Mouse (Mus musculus): ENCODE data around the gene Akr1d1. TPM values are rescaled to one million over a fixed set of nuclear protein-coding genes. Genes with fewer than 3 reads are reported as not detected.
A peak's percentile ranks its signal among the peaks of the same experiment; 100 is the strongest.

Gene Akr1d1
- polyA plus RNA-seq, 1 experiment: not detected

GRCm38 (mm10) chr6:37580476-37580875, 50.5 kb downstream of the Akr1d1 start:
- Histone ChIP-seq H3K4me1 (replicated peaks; ENCODE audit: control insufficient read depth, insufficient read depth, low read length) (no peaks in the 10 kb centered on the region), H3K27me3 (ENCODE audit: control insufficient read depth, insufficient read depth, low read length) (no peaks in the 10 kb centered on the region), H3K27ac (ENCODE audit: control insufficient read depth, insufficient read depth, low read length) (no peak overlapping the region), H3K4me3 (ENCODE audit: control insufficient read depth, insufficient read depth, low read length) (no peak overlapping the region), H3K36me3 (ENCODE audit: control insufficient read depth, insufficient read depth, low read length) (no peaks in the 10 kb centered on the region)
- WGBS: 87% methylated on average over 5 of the region's 5 CpGs
- DNase-seq: no peak
- TF ChIP-seq POLR2A (IDR thresholded peaks at IDR 0.05; ENCODE audit: control insufficient read depth, extremely low read depth, insufficient read depth, low read length, poor library complexity) (no peak), CTCF (IDR thresholded peaks at IDR 0.05; ENCODE audit: borderline replicate concordance, control insufficient read depth, extremely low read depth, insufficient read depth, low read length, poor library complexity) (no peak)

DNA sequence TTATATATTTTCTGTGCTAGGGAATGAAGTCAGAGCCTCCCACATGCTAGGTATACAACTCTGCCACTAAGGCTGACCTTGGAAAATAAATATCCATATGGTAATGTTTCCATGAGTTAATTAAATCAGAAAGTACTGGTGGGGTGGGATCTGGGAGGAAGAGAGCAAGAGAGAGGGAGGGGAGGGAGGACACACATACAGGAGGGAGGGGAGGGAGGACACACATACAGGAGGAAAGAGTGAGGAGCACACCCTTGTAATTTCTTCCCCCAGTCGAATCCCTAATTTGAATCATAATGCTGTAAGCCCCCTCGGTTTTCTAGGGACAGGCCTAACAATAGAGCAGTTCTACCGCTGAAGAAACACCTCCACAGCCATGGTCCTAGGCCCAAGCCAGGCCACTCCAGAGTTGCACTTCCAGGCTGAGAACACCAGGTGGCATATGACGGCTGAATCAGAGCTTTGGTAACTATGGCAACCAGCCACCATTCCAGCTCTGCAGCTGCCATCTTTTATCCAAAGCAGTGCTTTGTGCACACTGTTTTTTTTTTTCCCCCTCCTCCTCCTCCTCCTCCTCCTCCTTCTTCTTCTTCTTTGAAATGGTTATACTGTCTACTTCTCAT, 59.5 kb downstream of the Akr1d1 start:
- peak; percentile 68; the same call in 1 of the 2 replicates for TF ChIP-seq CTCF (IDR thresholded peaks at IDR 0.05; ENCODE audit: borderline replicate concordance, control insufficient read depth, extremely low read depth, insufficient read depth, low read length, poor library complexity)
- TF ChIP-seq POLR2A (IDR thresholded peaks at IDR 0.05; ENCODE audit: control insufficient read depth, extremely low read depth, insufficient read depth, low read length, poor library complexity): no peak
- no peaks in the 10 kb centered on the region for H3K27me3 ChIP-seq (ENCODE audit: control insufficient read depth, insufficient read depth, low read length)
- H3K4me3 ChIP-seq (ENCODE audit: control insufficient read depth, insufficient read depth, low read length): no peak overlapping the region
- WGBS: 56% methylated on average over 4 of the region's 4 CpGs
- no peaks in the 10 kb centered on the region for H3K36me3 ChIP-seq (ENCODE audit: control insufficient read depth, insufficient read depth, low read length)
- H3K4me1 ChIP-seq (replicated peaks; ENCODE audit: control insufficient read depth, insufficient read depth, low read length): peaks cover 6% of the 10 kb centered on the region; the same call in 1 of the 2 replicates
- DNase-seq: peak; percentile 74
- no peak overlapping the region for H3K27ac ChIP-seq (ENCODE audit: control insufficient read depth, insufficient read depth, low read length)

GRCm38 (mm10) chr6:37590800-37591199, 60.8 kb downstream of the Akr1d1 start:
- TF ChIP-seq POLR2A (IDR thresholded peaks at IDR 0.05; ENCODE audit: control insufficient read depth, extremely low read depth, insufficient read depth, low read length, poor library complexity) (no peak), CTCF (IDR thresholded peaks at IDR 0.05; ENCODE audit: borderline replicate concordance, control insufficient read depth, extremely low read depth, insufficient read depth, low read length, poor library complexity) (no peak)
- WGBS: 94% methylated on average over 6 of the region's 6 CpGs
- DNase-seq: no peak
- Histone ChIP-seq H3K4me3 (ENCODE audit: control insufficient read depth, insufficient read depth, low read length) (no peak overlapping the region), H3K27ac (ENCODE audit: control insufficient read depth, insufficient read depth, low read length) (no peak overlapping the region), H3K27me3 (ENCODE audit: control insufficient read depth, insufficient read depth, low read length) (no peaks in the 10 kb centered on the region), H3K36me3 (ENCODE audit: control insufficient read depth, insufficient read depth, low read length) (no peaks in the 10 kb centered on the region), H3K4me1 (replicated peaks; ENCODE audit: control insufficient read depth, insufficient read depth, low read length) (peaks cover 6% of the 10 kb centered on the region; the same call in 1 of the 2 replicates)

- peak; percentile 77 for DNase-seq
- no peaks in the 10 kb centered on the region for H3K36me3 ChIP-seq (ENCODE audit: control insufficient read depth, insufficient read depth, low read length)
- H3K27me3 ChIP-seq (ENCODE audit: control insufficient read depth, insufficient read depth, low read length): no peaks in the 10 kb centered on the region
- TF ChIP-seq POLR2A (IDR thresholded peaks at IDR 0.05; ENCODE audit: control insufficient read depth, extremely low read depth, insufficient read depth, low read length, poor library complexity): no peak
- no peak for TF ChIP-seq CTCF (IDR thresholded peaks at IDR 0.05; ENCODE audit: borderline replicate concordance, control insufficient read depth, extremely low read depth, insufficient read depth, low read length, poor library complexity)
- 75% methylated on average over 19 of the region's 19 CpGs for WGBS
- H3K27ac ChIP-seq (ENCODE audit: control insufficient read depth, insufficient read depth, low read length): peak overlapping the region; percentile 37; the same call in 1 of the 2 replicates
- H3K4me1 ChIP-seq (replicated peaks; ENCODE audit: control insufficient read depth, insufficient read depth, low read length): peaks cover 6% of the 10 kb centered on the region; the same call in 1 of the 2 replicates
- no peak overlapping the region for H3K4me3 ChIP-seq (ENCODE audit: control insufficient read depth, insufficient read depth, low read length)
These were observed 62.4 kb downstream of the Akr1d1 start for GRCm38 (mm10) chr6:37592101-37593032.

DNA sequence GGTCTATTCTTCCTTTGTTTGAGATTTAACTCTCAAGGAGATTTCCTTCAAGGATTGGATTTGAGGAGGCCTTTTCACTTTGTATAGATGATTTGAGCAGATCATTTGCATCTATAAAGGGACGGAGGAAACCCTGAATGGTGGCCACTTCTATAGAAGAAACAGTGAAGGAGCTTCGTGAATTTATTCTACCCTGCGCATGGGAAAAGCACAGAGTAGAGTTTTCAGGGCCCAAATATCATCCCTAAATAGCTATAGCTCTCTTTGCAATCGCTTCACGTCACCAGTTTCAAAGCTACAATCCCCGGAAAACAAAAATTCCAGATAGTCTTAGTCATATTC, 63.0 kb downstream of the Akr1d1 start:
- 99% methylated on average over 6 of the region's 6 CpGs for WGBS
- DNase-seq: no peak
- H3K27ac ChIP-seq (ENCODE audit: control insufficient read depth, insufficient read depth, low read length): no peak overlapping the region
- H3K4me1 ChIP-seq (replicated peaks; ENCODE audit: control insufficient read depth, insufficient read depth, low read length): peaks cover 6% of the 10 kb centered on the region; the same call in 1 of the 2 replicates
- no peaks in the 10 kb centered on the region for H3K27me3 ChIP-seq (ENCODE audit: control insufficient read depth, insufficient read depth, low read length)
- no peak for TF ChIP-seq CTCF (IDR thresholded peaks at IDR 0.05; ENCODE audit: borderline replicate concordance, control insufficient read depth, extremely low read depth, insufficient read depth, low read length, poor library complexity)
- TF ChIP-seq POLR2A (IDR thresholded peaks at IDR 0.05; ENCODE audit: control insufficient read depth, extremely low read depth, insufficient read depth, low read length, poor library complexity): no peak
- H3K4me3 ChIP-seq (ENCODE audit: control insufficient read depth, insufficient read depth, low read length): no peak overlapping the region
- no peaks in the 10 kb centered on the region for H3K36me3 ChIP-seq (ENCODE audit: control insufficient read depth, insufficient read depth, low read length)

GRCm38 (mm10) chr6:37593551-37594089, 63.6 kb downstream of the Akr1d1 start:
- peaks cover 6% of the 10 kb centered on the region; the same call in 1 of the 2 replicates for H3K4me1 ChIP-seq (replicated peaks; ENCODE audit: control insufficient read depth, insufficient read depth, low read length)
- H3K27me3 ChIP-seq (ENCODE audit: control insufficient read depth, insufficient read depth, low read length): no peaks in the 10 kb centered on the region
- DNase-seq: no peak
- H3K36me3 ChIP-seq (ENCODE audit: control insufficient read depth, insufficient read depth, low read length): no peaks in the 10 kb centered on the region
- no peak overlapping the region for H3K27ac ChIP-seq (ENCODE audit: control insufficient read depth, insufficient read depth, low read length)
- H3K4me3 ChIP-seq (ENCODE audit: control insufficient read depth, insufficient read depth, low read length): no peak overlapping the region
- 81% methylated on average over 5 of the region's 5 CpGs for WGBS
- TF ChIP-seq POLR2A (IDR thresholded peaks at IDR 0.05; ENCODE audit: control insufficient read depth, extremely low read depth, insufficient read depth, low read length, poor library complexity) (no peak), CTCF (IDR thresholded peaks at IDR 0.05; ENCODE audit: borderline replicate concordance, control insufficient read depth, extremely low read depth, insufficient read depth, low read length, poor library complexity) (no peak)
